Mouse (Mus musculus) heart, adult 2 months (tissue): Measurements from ENCODE around the gene Mtmr14. TPM values are rescaled to one million over a fixed set of nuclear protein-coding genes. Genes with fewer than 3 reads are reported as not detected.

Experiments used
- DNase-seq, 2 experiments: peaks; one replicate each; pipeline ENCODE4 v3.0.0; 2021
- H3K27ac ChIP-seq: fragments of 200-600 bp; 2 replicates; pipeline ENCODE4 v1.8.1; 2022
- H3K27me3 ChIP-seq: fragments of 200-500 bp; 2 replicates; pipeline ENCODE4 v1.6.1; 2012; ENCODE audit warnings: mild to moderate bottlenecking, low read length, inconsistent platforms, mixed read lengths; ENCODE audit not compliant: control insufficient read depth, insufficient read depth
- H3K36me3 ChIP-seq: fragments of 200-500 bp; 2 replicates; pipeline ENCODE4 v1.6.1; 2012; ENCODE audit warnings: low read length, inconsistent platforms; ENCODE audit not compliant: control insufficient read depth, insufficient read depth
- H3K4me1 ChIP-seq: fragments of 200-500 bp; 2 replicates; pipeline ENCODE4 v1.6.1; 2011; ENCODE audit warnings: low read length; ENCODE audit not compliant: control insufficient read depth, insufficient read depth
- H3K4me3 ChIP-seq: fragments of 200-600 bp; 2 replicates; pipeline ENCODE4 v1.8.1; 2022
- H3K79me2 ChIP-seq: fragments of 200-500 bp; replicated peaks from 2 replicates; pipeline ENCODE4 v1.6.1; 2012; ENCODE audit warnings: mild to moderate bottlenecking, inconsistent platforms, low read length, moderate library complexity, mixed read lengths; ENCODE audit not compliant: control insufficient read depth, insufficient read depth
- H3K9ac ChIP-seq: fragments of 200-500 bp; 2 replicates; pipeline ENCODE4 v1.6.1; 2012; ENCODE audit warnings: low read depth, mild to moderate bottlenecking, control low read depth, inconsistent platforms, low read length, mixed read lengths
- CTCF ChIP-seq: fragments of 200-600 bp; IDR thresholded peaks from 2 replicates; pipeline ENCODE4 v1.8.1; 2022; ENCODE audit warnings: antibody characterized with exemption, mild to moderate bottlenecking, moderate library complexity
- EP300 ChIP-seq: fragments of 200-500 bp; IDR thresholded peaks from 2 replicates; pipeline ENCODE4 v1.6.1; 2011; ENCODE audit warnings: low read depth, low read length, control low read depth; ENCODE audit not compliant: insufficient read depth
- POLR2A ChIP-seq: fragments of 200-500 bp; IDR thresholded peaks from 2 replicates; pipeline ENCODE4 v1.6.1; 2011; ENCODE audit warnings: mild to moderate bottlenecking, low read depth, low read length, control low read depth; ENCODE audit not compliant: insufficient read depth
- WGBS: fragments of 180-500 bp; shearing (Covaris S2); methylation state at CpG from one replicate; pipeline ENCODE4 v1.1.7; 2018; 5-methylcytosine and 5-hydroxymethylcytosine counted together
- intact Hi-C: fragments of 180-260 bp; cut with DNase I; formaldehyde crosslinking; loops from one replicate; pipeline ENCODE4 v1.15.1; 2025
- polyA plus RNA-seq: library from polyadenylated mRNA; depleted of rRNA; stranded (reverse); fragments of >200 nt; gene quantifications from 2 replicates; pipeline ENCODE4 v1.2.3, GENCODE M21; 2012; rRNA removed
- total RNA-seq, 2 experiments: library from RNA; stranded (reverse); gene quantifications; 2 replicates each; pipeline ENCODE4 v1.2.3; 2021

The Mtmr14 gene
- total and polyA plus RNA-seq, 3 experiments: 13.3 to 23.7 (median 15.7) TPM

GRCm38 (mm10) chr6:113315972-113316371 lies 78.3 kb downstream of the Mtmr14 start:
- no peak for DNase-seq
- H3K79me2 ChIP-seq: no peaks in the 10 kb centered on the region
- 94% methylated on average over 3 of the region's 3 CpGs for WGBS
- no peak overlapping the region for H3K4me3 ChIP-seq
- H3K4me1 ChIP-seq: peaks cover 3% of the 10 kb centered on the region; the same call in 1 of the 2 replicates
- H3K36me3 ChIP-seq: peaks cover 16% of the 10 kb centered on the region
- H3K9ac ChIP-seq: no peak overlapping the region
- intact Hi-C loops: no loop called here
- no peaks in the 10 kb centered on the region for H3K27me3 ChIP-seq
- no peak overlapping the region for H3K27ac ChIP-seq
- TF ChIP-seq CTCF (no peak), POLR2A (no peak), EP300 (no peak)

GRCm38 (mm10) chr6:113326533-113327315 lies 89.1 kb downstream of the Mtmr14 start, which contains the start of gene Ogg1:
Ogg1 (plus strand) TSS chr6:113326972.
- peak within 1 kb of the TSS; percentile 90 for H3K4me3 ChIP-seq
- peak; percentile 31; the same call in 1 of the 2 replicates for TF ChIP-seq EP300
- no peak; the same call in 1 of the 2 replicates for TF ChIP-seq CTCF
- peak; percentile 92 for TF ChIP-seq POLR2A
- under 1% methylated on average over 50 of the region's 52 CpGs for WGBS
- H3K9ac ChIP-seq: peak within 1 kb of the TSS; percentile 76
- H3K27me3 ChIP-seq: no peaks in the 10 kb centered on the region
- H3K79me2 ChIP-seq: no peaks in the 10 kb centered on the region
- peak within 1 kb of the TSS; percentile 86 for H3K27ac ChIP-seq
- no peaks in the 10 kb centered on the region; the same call in 1 of the 2 replicates for H3K36me3 ChIP-seq
- H3K4me1 ChIP-seq: no peaks in the 10 kb centered on the region; the same call in 1 of the 2 replicates
- DNase-seq: peak; percentile 96 to 99
- intact Hi-C loops: loop anchor here (1.0 to 5.0 kb wide), 3 partner anchors 18 to 91 kb away; partner anchors contain the start of genes Arpc4 and Rpusd3

DNA sequence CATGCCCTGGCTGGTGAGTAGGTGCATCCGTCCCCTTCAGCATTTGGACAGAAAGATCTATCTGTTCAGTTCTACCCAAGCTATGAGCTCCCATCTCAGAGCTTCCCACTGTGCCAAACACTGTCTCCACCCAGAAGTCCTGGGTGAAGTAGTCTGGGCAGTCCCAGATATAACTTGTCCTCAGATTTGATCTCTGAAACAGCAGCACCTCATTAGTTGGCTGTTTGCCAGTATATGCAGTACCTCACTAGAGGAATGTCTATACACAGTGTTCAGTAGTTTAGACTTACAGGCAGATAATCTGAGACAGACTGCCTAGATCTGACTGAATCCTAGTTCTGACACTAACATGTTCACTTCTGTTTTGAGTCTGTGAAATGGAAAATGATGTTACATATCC lies 91.8 kb downstream of the Mtmr14 start:
- Histone ChIP-seq H3K27me3 (no peaks in the 10 kb centered on the region), H3K4me3 (no peak overlapping the region), H3K27ac (no peak overlapping the region), H3K9ac (no peak overlapping the region), H3K36me3 (no peaks in the 10 kb centered on the region; the same call in 1 of the 2 replicates), H3K4me1 (peaks cover 3% of the 10 kb centered on the region), H3K79me2 (no peaks in the 10 kb centered on the region)
- DNase-seq: no peak
- 97% methylated on average over 1 of the region's 1 CpGs for WGBS
- TF ChIP-seq CTCF (no peak), EP300 (no peak), POLR2A (no peak)
- intact Hi-C loops: loop anchor here (5.0 kb wide), 1 partner anchor 88 kb away; the partner anchor contains the start of gene Rpusd3

DNA sequence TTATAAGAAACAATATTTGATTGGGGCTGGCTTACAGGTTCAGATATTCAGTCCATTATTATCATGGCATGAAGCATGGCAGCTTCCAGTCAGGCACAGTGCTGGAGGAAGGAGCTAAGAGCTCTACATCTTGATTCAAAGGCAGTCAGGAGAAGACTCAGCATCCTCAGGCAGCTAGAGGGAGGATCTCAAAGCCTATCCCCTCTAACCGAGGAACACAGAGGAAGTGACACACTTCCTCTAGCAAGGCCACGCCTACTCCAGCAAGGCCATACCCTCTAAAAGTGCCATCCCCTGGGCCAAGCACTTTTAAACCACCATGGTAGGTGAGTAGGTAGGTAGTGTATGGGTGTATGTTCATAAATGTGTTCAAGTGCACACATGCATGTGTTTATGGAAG lies 92.9 kb downstream of the Mtmr14 start:
- Histone ChIP-seq H3K9ac (no peak overlapping the region), H3K27ac (no peak overlapping the region), H3K4me3 (no peak overlapping the region), H3K4me1 (peaks cover 3% of the 10 kb centered on the region), H3K27me3 (no peaks in the 10 kb centered on the region), H3K79me2 (no peaks in the 10 kb centered on the region), H3K36me3 (no peaks in the 10 kb centered on the region; the same call in 1 of the 2 replicates)
- DNase-seq: no peak
- 19% methylated on average over 2 of the region's 2 CpGs for WGBS
- no peak for TF ChIP-seq CTCF
- TF ChIP-seq EP300: no peak
- no peak for TF ChIP-seq POLR2A
- intact Hi-C loops: loop anchor here (5.0 kb wide), 1 partner anchor 137 kb away; no protein-coding TSS in a partner anchor

Other genes starting within 250 kb of the Mtmr14 start
- 10 to 100 TPM; 17.5 to 19.9 TPM for gene Thumpd3, start 191.6 kb upstream of the Mtmr14 start, total RNA-seq
- 5.0 and 13.1 TPM in 2 replicates for gene Thumpd3, start 191.6 kb upstream of the Mtmr14 start, polyA plus RNA-seq
- 10 to 100 TPM; 31.1 to 33.5 TPM for gene Setd5, start 160.5 kb upstream of the Mtmr14 start, total RNA-seq
- 14.6 and 21.3 TPM in 2 replicates for gene Setd5, start 160.5 kb upstream of the Mtmr14 start, polyA plus RNA-seq
- under 1 TPM; 0.18 to 0.41 TPM for gene Lhfpl4, start 42.5 kb upstream of the Mtmr14 start, total RNA-seq
- gene Lhfpl4, start 42.5 kb upstream of the Mtmr14 start, polyA plus RNA-seq: 0.23 and 0.44 TPM in 2 replicates
- under 1 TPM in 1 of 2 experiments, not detected in 1; 0.09 TPM for gene Cpne9, start 44.5 kb downstream of the Mtmr14 start, total RNA-seq
- gene Cpne9, start 44.5 kb downstream of the Mtmr14 start, polyA plus RNA-seq: 0.02 and 0.12 TPM in 2 replicates
- gene Brpf1, start 69.3 kb downstream of the Mtmr14 start, total RNA-seq: 10 to 100 TPM; 11.0 to 14.4 TPM
- 9.9 and 12.8 TPM in 2 replicates for gene Brpf1, start 69.3 kb downstream of the Mtmr14 start, polyA plus RNA-seq
- 1 to 10 TPM; 5.0 to 5.7 TPM for gene Ogg1, start 89.1 kb downstream of the Mtmr14 start, total RNA-seq
- 10.2 and 10.3 TPM in 2 replicates for gene Ogg1, start 89.1 kb downstream of the Mtmr14 start, polyA plus RNA-seq
- gene Camk1, start 106.1 kb downstream of the Mtmr14 start, total RNA-seq: 10 to 100 TPM; 63.0 to 68.2 TPM
- gene Camk1, start 106.1 kb downstream of the Mtmr14 start, polyA plus RNA-seq: 74.8 and 98.0 TPM in 2 replicates
- 10 to 100 TPM; 23.5 to 24.2 TPM for gene Tada3, start 140.0 kb downstream of the Mtmr14 start, total RNA-seq
- gene Tada3, start 140.0 kb downstream of the Mtmr14 start, polyA plus RNA-seq: 16.1 and 16.2 TPM in 2 replicates
- gene Arpc4, start 140.3 kb downstream of the Mtmr14 start, total RNA-seq: 10 to 100 TPM; 66.4 to 66.9 TPM
- 26.6 and 34.2 TPM in 2 replicates for gene Arpc4, start 140.3 kb downstream of the Mtmr14 start, polyA plus RNA-seq
- gene Ttll3, start 151.4 kb downstream of the Mtmr14 start, total RNA-seq: 1 to 10 TPM in 1 of 2 experiments, under 1 TPM in 1; 0.97 to 1.5 TPM
- 3.2 and 4.8 TPM in 2 replicates for gene Ttll3, start 151.4 kb downstream of the Mtmr14 start, polyA plus RNA-seq
- 10 to 100 TPM in 1 of 2 experiments, 1 to 10 TPM in 1; 8.3 to 10.3 TPM for gene Rpusd3, start 181.5 kb downstream of the Mtmr14 start, total RNA-seq
- 30.4 and 39.0 TPM in 2 replicates for gene Rpusd3, start 181.5 kb downstream of the Mtmr14 start, polyA plus RNA-seq
- gene Cidec, start 197.9 kb downstream of the Mtmr14 start, total RNA-seq: 10 to 100 TPM in 1 of 2 experiments, 1 to 10 TPM in 1; 7.8 to 10.6 TPM
- gene Cidec, start 197.9 kb downstream of the Mtmr14 start, polyA plus RNA-seq: 36.8 and 77.7 TPM in 2 replicates
- gene Jagn1, start 204.7 kb downstream of the Mtmr14 start, total RNA-seq: 10 to 100 TPM; 21.1 to 22.5 TPM
- 43.3 and 57.2 TPM in 2 replicates for gene Jagn1, start 204.7 kb downstream of the Mtmr14 start, polyA plus RNA-seq
- gene Il17re, start 220.6 kb downstream of the Mtmr14 start, total RNA-seq: 1 to 10 TPM in 1 of 2 experiments, under 1 TPM in 1; 0.55 to 1.1 TPM
- 1.2 and 1.9 TPM in 2 replicates for gene Il17re, start 220.6 kb downstream of the Mtmr14 start, polyA plus RNA-seq
- 1 to 10 TPM; 6.5 to 7.5 TPM for gene Il17rc, start 233.6 kb downstream of the Mtmr14 start, total RNA-seq
- 12.1 and 13.6 TPM in 2 replicates for gene Il17rc, start 233.6 kb downstream of the Mtmr14 start, polyA plus RNA-seq
- 10 to 100 TPM; 53.0 to 56.7 TPM for gene Creld1, start 245.5 kb downstream of the Mtmr14 start, total RNA-seq
- gene Creld1, start 245.5 kb downstream of the Mtmr14 start, polyA plus RNA-seq: 32.4 and 41.4 TPM in 2 replicates